Comparison of ENCODE assay signal across 8 mouse cellular contexts in genomic region chr1:128416584-128417532, GRCm38 (mm10). TPM values are rescaled to one million over a fixed set of nuclear protein-coding genes. Genes with fewer than 3 reads are reported as not detected.
DNase-seq lines count a peak whose midpoint lies in the region; ATAC-seq and TF ChIP-seq lines count a peak whose summit lies in the region.

TSS of gene Dars (minus strand) at chr1:128417368.

- H3K4me2 ChIP-seq in embryonic facial prominence, embryonic 13.5 days = peak within 1 kb of the TSS; percentile 71
- H3K4me2 ChIP-seq in limb, embryonic 13.5 days (replicated peaks) = peak within 1 kb of the TSS; percentile 73
- peak within 1 kb of the TSS; percentile 62 for H3K4me2 ChIP-seq in midbrain, embryonic 16.5 days (ENCODE audit: low read length)

- peaks cover 16% of the 10 kb centered on the region for H3K36me3 ChIP-seq in embryonic facial prominence, embryonic 13.5 days
- peaks cover 11% of the 10 kb centered on the region for H3K36me3 ChIP-seq in heart, adult 2 months (ENCODE audit: control insufficient read depth, insufficient read depth, low read length)
- peaks cover 17% of the 10 kb centered on the region for H3K36me3 ChIP-seq in limb, embryonic 13.5 days
- 0 out of 2 replicates have a peak, but pooled peaks cover 2% of the 10 kb centered on the region for H3K36me3 ChIP-seq in midbrain, embryonic 16.5 days (ENCODE audit: control insufficient read depth, insufficient read depth, low read length)

- no peaks in the 10 kb centered on the region for H3K4me1 ChIP-seq in embryonic facial prominence, embryonic 13.5 days
- H3K4me1 ChIP-seq in heart, adult 2 months (ENCODE audit: control insufficient read depth, insufficient read depth, low read length) = peaks cover 3% of the 10 kb centered on the region; the same call in 1 of the 2 replicates
- no peaks in the 10 kb centered on the region for H3K4me1 ChIP-seq in limb, embryonic 13.5 days
- H3K4me1 ChIP-seq in midbrain, embryonic 16.5 days (ENCODE audit: control insufficient read depth, insufficient read depth, low read length) = 0 out of 2 replicates have a peak, but pooled peaks cover 2% of the 10 kb centered on the region

- H3K79me2 ChIP-seq in heart, adult 2 months (replicated peaks; ENCODE audit: control insufficient read depth, insufficient read depth, low read length) = no peaks in the 10 kb centered on the region

- H3K27me3 ChIP-seq in embryonic facial prominence, embryonic 13.5 days = no peaks in the 10 kb centered on the region
- no peaks in the 10 kb centered on the region for H3K27me3 ChIP-seq in heart, adult 2 months (ENCODE audit: control insufficient read depth, insufficient read depth, low read length)
- no peaks in the 10 kb centered on the region for H3K27me3 ChIP-seq in limb, embryonic 13.5 days
- no peaks in the 10 kb centered on the region for H3K27me3 ChIP-seq in midbrain, embryonic 16.5 days (ENCODE audit: control insufficient read depth, insufficient read depth, low read depth, low read length)

- H3K9me3 ChIP-seq in embryonic facial prominence, embryonic 13.5 days = no peaks in the 10 kb centered on the region
- H3K9me3 ChIP-seq in limb, embryonic 13.5 days = no peaks in the 10 kb centered on the region
- no peaks in the 10 kb centered on the region for H3K9me3 ChIP-seq in midbrain, embryonic 16.5 days (replicated peaks; ENCODE audit: control insufficient read depth, low read length, poor library complexity, severe bottlenecking)

- H3K27ac ChIP-seq in embryonic facial prominence, embryonic 13.5 days = peak within 1 kb of the TSS; percentile 90
- H3K27ac ChIP-seq in heart, adult 2 months = peak within 1 kb of the TSS; percentile 97
- peak within 1 kb of the TSS; percentile 88 for H3K27ac ChIP-seq in limb, embryonic 13.5 days
- H3K27ac ChIP-seq in midbrain, embryonic 16.5 days (ENCODE audit: low read length) = peak within 1 kb of the TSS; percentile 87

- intact Hi-C loops in heart, adult 2 months (cut with DNase I) = loop anchor here (1.0 to 2.0 kb wide), 2 partner anchors 40 to 172 kb away; no protein-coding TSS in a partner anchor

- DNase-seq in 3134 (ENCODE audit: extremely low read depth, insufficient read length, low spot score) = peak; percentile 95
- DNase-seq in adrenal gland, postnatal 36 days = peak; percentile 94 to 95
- DNase-seq in heart, adult 2 months = peak; percentile 93 to 98
- peak; percentile 88 to 95 for DNase-seq in kidney, adult 8-10 months
- DNase-seq in spleen, postnatal 10 days (ENCODE audit: low spot score in 2 of 2) = peak; percentile 97 to 98

- peak within 1 kb of the TSS; percentile 85 for H3K4me3 ChIP-seq in embryonic facial prominence, embryonic 13.5 days
- H3K4me3 ChIP-seq in heart, adult 2 months = peak within 1 kb of the TSS; percentile 96
- peak within 1 kb of the TSS; percentile 78 for H3K4me3 ChIP-seq in limb, embryonic 13.5 days
- H3K4me3 ChIP-seq in midbrain, embryonic 16.5 days (ENCODE audit: low read depth, low read length) = peak within 1 kb of the TSS; percentile 75

- peak; percentile 93 for TF ChIP-seq POLR2A in heart, adult 2 months (IDR thresholded peaks at IDR 0.05; ENCODE audit: insufficient read depth, low read depth, low read length)

- peak; percentile 86 for ATAC-seq in embryonic facial prominence, embryonic 13.5 days (ENCODE audit: insufficient number of reproducible peaks, insufficient read depth, low FRiP score, low TSS enrichment, low read depth)
- ATAC-seq in limb, embryonic 13.5 days (ENCODE audit: low FRiP score, low read depth) = peak; percentile 93
- peak; percentile 95 for ATAC-seq in midbrain, embryonic 16.5 days

- TF ChIP-seq EP300 in heart, adult 2 months (IDR thresholded peaks at IDR 0.05; ENCODE audit: insufficient read depth, low read depth, low read length) = 0 out of 2 replicates have a peak, but pooled peaks have one; percentile 16

- TF ChIP-seq CTCF in heart, adult 2 months (IDR thresholded peaks at IDR 0.05) = no peak

- peak within 1 kb of the TSS; percentile 94 for H3K9ac ChIP-seq in embryonic facial prominence, embryonic 13.5 days
- H3K9ac ChIP-seq in heart, adult 2 months (ENCODE audit: low read depth, low read length) = peak within 1 kb of the TSS; percentile 92
- peak within 1 kb of the TSS; percentile 93 for H3K9ac ChIP-seq in limb, embryonic 13.5 days
- H3K9ac ChIP-seq in midbrain, embryonic 16.5 days (ENCODE audit: low read depth, low read length) = peak within 1 kb of the TSS; percentile 84

- WGBS in embryonic facial prominence, embryonic 13.5 days = under 1% methylated on average over 66 of the region's 68 CpGs
- under 1% methylated on average over 68 of the region's 68 CpGs for WGBS in heart, adult 2 months
- under 1% methylated on average over 68 of the region's 68 CpGs for WGBS in limb, embryonic 13.5 days
- WGBS in midbrain, embryonic 16.5 days = under 1% methylated on average over 57 of the region's 68 CpGs

RNA-seq across cellular contexts. Expression of gene Dars, which starts in this region (rescaled TPM):
- total RNA-seq in adrenal gland, postnatal 36 days (2021) = 100 to 1,000 TPM in 1 of 2 experiments, 10 to 100 TPM in 1; 80.6 to 105 TPM
- 152 and 157 TPM in 2 replicates for polyA plus RNA-seq in embryonic facial prominence, embryonic 13.5 days (2015; fragmentation: Nextera tagmentation; extraction: Ambion mirVana)
- 10 to 100 TPM; 57.4 to 66.9 TPM for total RNA-seq in heart, adult 2 months (2021)
- polyA plus RNA-seq in heart, adult 2 months (2012; rRNA removed) = 15.5 and 34.1 TPM in 2 replicates
- polyA plus RNA-seq in limb, embryonic 13.5 days (2015; fragmentation: Nextera tagmentation; extraction: Ambion mirVana) = 138 and 142 TPM in 2 replicates
- 123 and 124 TPM in 2 replicates for polyA plus RNA-seq in midbrain, embryonic 16.5 days (2015; fragmentation: Nextera tagmentation; extraction: Ambion mirVana)

Comparison
In these comparisons a context has a peak if more than half of its experiments do, and no peak if none do; other contexts are left out.
1. Peak in every context shown above with its lines: DNase-seq, ATAC-seq, H3K4me3 ChIP-seq and H3K27ac ChIP-seq.